Mouse (Mus musculus) neural tube, embryonic 14.5 days (tissue): Measurements from ENCODE around the gene Rfx2. TPM values are rescaled to one million over a fixed set of nuclear protein-coding genes. Genes with fewer than 3 reads are reported as not detected.
A peak's percentile ranks its signal among the peaks of the same experiment; 100 is the strongest.

Experiments
- ATAC-seq: fragments of 200-750 bp; cut with Nextera tagmentation; 2 replicates; pipeline ENCODE4 v1.8.0; 2017; ENCODE audit warnings: low read depth, mild to moderate bottlenecking, moderate TSS enrichment, moderate library complexity
- H3K27ac ChIP-seq: fragments of 300-500 bp; sonication (generic); 2 replicates; pipeline ENCODE4 v1.5.1; 2014; ENCODE audit warnings: low read depth, mild to moderate bottlenecking, control low read depth, low read length, moderate library complexity, mixed read lengths
- H3K27me3 ChIP-seq: fragments of 300-500 bp; sonication (generic); 2 replicates; pipeline ENCODE4 v1.6.1; 2014; ENCODE audit warnings: low read length; ENCODE audit not compliant: control insufficient read depth, insufficient read depth
- H3K36me3 ChIP-seq: fragments of 300-500 bp; sonication (generic); 2 replicates; pipeline ENCODE4 v1.6.1; 2014; ENCODE audit warnings: low read length, mixed read lengths; ENCODE audit not compliant: control insufficient read depth, insufficient read depth
- H3K4me1 ChIP-seq: fragments of 300-500 bp; sonication (generic); 2 replicates; pipeline ENCODE4 v1.6.1; 2014; ENCODE audit warnings: low read length; ENCODE audit not compliant: control insufficient read depth, insufficient read depth
- H3K4me2 ChIP-seq: fragments of 300-500 bp; sonication (generic); 2 replicates; pipeline ENCODE4 v1.6.1; 2014; ENCODE audit warnings: mild to moderate bottlenecking, low read depth, low read length, control low read depth
- H3K4me3 ChIP-seq: fragments of 300-500 bp; sonication (generic); 2 replicates; pipeline ENCODE4 v1.5.1; 2014; ENCODE audit warnings: low read depth, low read length, control low read depth, mixed read lengths
- H3K9ac ChIP-seq: fragments of 300-500 bp; sonication (generic); replicated peaks from 2 replicates; pipeline ENCODE4 v1.6.1; 2014; ENCODE audit warnings: low read depth, mild to moderate bottlenecking, control low read depth, low read length, mixed read lengths
- H3K9me3 ChIP-seq: fragments of 300-500 bp; sonication (generic); 2 replicates; pipeline ENCODE4 v1.6.1; 2016; ENCODE audit warnings: low read length; ENCODE audit not compliant: control insufficient read depth
- WGBS: fragments of 180-500 bp; shearing (Covaris S2); extraction: QIAGEN DNeasy Blood & Tissue Kit; methylation state at CpG from one replicate; pipeline ENCODE4 v1.1.7; 2014; 5-methylcytosine and 5-hydroxymethylcytosine counted together
- polyA plus RNA-seq: library from polyadenylated mRNA; unstranded; fragments of >200 nt; fragmentation: Nextera tagmentation; extraction: Ambion mirVana; gene quantifications from 2 replicates; pipeline ENCODE4 v1.2.1, GENCODE M21; 2014

The Rfx2 gene
- polyA plus RNA-seq, 1 experiment from 2014 or later: 4.6 TPM

GRCm38 (mm10) chr17:56810245-56810644 is 20.6 kb downstream of the Rfx2 start:
- peak overlapping the region; percentile 12; the same call in 1 of the 2 replicates for H3K27ac ChIP-seq
- no peaks in the 10 kb centered on the region for H3K36me3 ChIP-seq
- H3K4me2 ChIP-seq: no peak overlapping the region
- peaks cover 19% of the 10 kb centered on the region for H3K4me1 ChIP-seq
- H3K4me3 ChIP-seq: no peak overlapping the region
- WGBS: 6% methylated on average over 3 of the region's 3 CpGs
- peak; percentile 32; the same call in 1 of the 2 replicates for ATAC-seq
- H3K9me3 ChIP-seq: no peaks in the 10 kb centered on the region
- H3K9ac ChIP-seq: no peak overlapping the region
- H3K27me3 ChIP-seq: no peaks in the 10 kb centered on the region

GRCm38 (mm10) chr17:56808518-56808917 is 22.3 kb downstream of the Rfx2 start:
- Histone ChIP-seq H3K9me3 (no peaks in the 10 kb centered on the region), H3K27me3 (no peaks in the 10 kb centered on the region), H3K4me3 (no peak overlapping the region), H3K9ac (no peak overlapping the region), H3K4me1 (peaks cover 9% of the 10 kb centered on the region; the same call in 1 of the 2 replicates), H3K36me3 (no peaks in the 10 kb centered on the region), H3K4me2 (no peak overlapping the region), H3K27ac (no peak overlapping the region)
- 5% methylated on average over 9 of the region's 9 CpGs for WGBS
- peak; percentile 88 for ATAC-seq

GRCm38 (mm10) chr17:56805784-56806183 is 25.0 kb downstream of the Rfx2 start:
- Histone ChIP-seq H3K27ac (no peak overlapping the region), H3K36me3 (no peaks in the 10 kb centered on the region), H3K4me3 (no peak overlapping the region), H3K4me2 (no peak overlapping the region), H3K9me3 (no peaks in the 10 kb centered on the region), H3K27me3 (no peaks in the 10 kb centered on the region), H3K9ac (no peak overlapping the region), H3K4me1 (peaks cover 9% of the 10 kb centered on the region; the same call in 1 of the 2 replicates)
- ATAC-seq: no peak
- 95% methylated on average over 1 of the region's 1 CpGs for WGBS

GRCm38 (mm10) chr17:56804952-56805351 is 25.9 kb downstream of the Rfx2 start:
- Histone ChIP-seq H3K9ac (no peak overlapping the region), H3K4me2 (no peak overlapping the region), H3K27me3 (no peaks in the 10 kb centered on the region), H3K9me3 (no peaks in the 10 kb centered on the region), H3K27ac (peak overlapping the region; percentile 28; the same call in 1 of the 2 replicates), H3K4me1 (peaks cover 3% of the 10 kb centered on the region; the same call in 1 of the 2 replicates), H3K36me3 (no peaks in the 10 kb centered on the region), H3K4me3 (no peak overlapping the region)
- ATAC-seq: 0 out of 2 replicates have a peak, but pooled peaks have one; percentile 9
- WGBS: 52% methylated on average over 5 of the region's 5 CpGs

GRCm38 (mm10) chr17:56802065-56802464 is 28.7 kb downstream of the Rfx2 start:
- no peak for ATAC-seq
- no peaks in the 10 kb centered on the region for H3K36me3 ChIP-seq
- H3K27me3 ChIP-seq: no peaks in the 10 kb centered on the region
- H3K9ac ChIP-seq: no peak overlapping the region
- H3K9me3 ChIP-seq: no peaks in the 10 kb centered on the region
- H3K4me2 ChIP-seq: no peak overlapping the region
- no peak overlapping the region for H3K27ac ChIP-seq
- 80% methylated on average over 8 of the region's 8 CpGs for WGBS
- no peaks in the 10 kb centered on the region for H3K4me1 ChIP-seq
- no peak overlapping the region for H3K4me3 ChIP-seq

GRCm38 (mm10) chr17:56799276-56799675 is 31.5 kb downstream of the Rfx2 start:
- no peak overlapping the region for H3K9ac ChIP-seq
- no peaks in the 10 kb centered on the region for H3K27me3 ChIP-seq
- H3K4me3 ChIP-seq: no peak overlapping the region
- ATAC-seq: no peak
- no peaks in the 10 kb centered on the region for H3K4me1 ChIP-seq
- no peak overlapping the region for H3K27ac ChIP-seq
- no peaks in the 10 kb centered on the region for H3K36me3 ChIP-seq
- no peaks in the 10 kb centered on the region for H3K9me3 ChIP-seq
- 84% methylated on average over 3 of the region's 3 CpGs for WGBS
- H3K4me2 ChIP-seq: no peak overlapping the region

GRCm38 (mm10) chr17:56793614-56794319 is 37.0 kb downstream of the Rfx2 start:
- Histone ChIP-seq H3K4me1 (no peaks in the 10 kb centered on the region), H3K4me2 (no peak overlapping the region), H3K27ac (no peak overlapping the region), H3K9ac (no peak overlapping the region), H3K36me3 (no peaks in the 10 kb centered on the region), H3K9me3 (no peaks in the 10 kb centered on the region), H3K4me3 (no peak overlapping the region), H3K27me3 (no peaks in the 10 kb centered on the region)
- ATAC-seq: no peak
- WGBS: 66% methylated on average over 6 of the region's 6 CpGs

GRCm38 (mm10) chr17:56792588-56792987 is 38.2 kb downstream of the Rfx2 start:
- no peak overlapping the region for H3K9ac ChIP-seq
- H3K36me3 ChIP-seq: no peaks in the 10 kb centered on the region
- no peak overlapping the region for H3K4me2 ChIP-seq
- no peaks in the 10 kb centered on the region for H3K27me3 ChIP-seq
- no peak for ATAC-seq
- no peak overlapping the region for H3K27ac ChIP-seq
- 83% methylated on average over 3 of the region's 3 CpGs for WGBS
- no peaks in the 10 kb centered on the region for H3K4me1 ChIP-seq
- no peak overlapping the region for H3K4me3 ChIP-seq
- H3K9me3 ChIP-seq: no peaks in the 10 kb centered on the region

GRCm38 (mm10) chr17:56789286-56789685 is 41.5 kb downstream of the Rfx2 start:
- H3K4me3 ChIP-seq: no peak overlapping the region
- H3K27me3 ChIP-seq: no peaks in the 10 kb centered on the region
- H3K9ac ChIP-seq: no peak overlapping the region
- WGBS: 94% methylated on average over 6 of the region's 6 CpGs
- H3K36me3 ChIP-seq: no peaks in the 10 kb centered on the region
- H3K4me2 ChIP-seq: no peak overlapping the region
- ATAC-seq: no peak
- no peaks in the 10 kb centered on the region for H3K9me3 ChIP-seq
- H3K27ac ChIP-seq: no peak overlapping the region
- H3K4me1 ChIP-seq: no peaks in the 10 kb centered on the region
